Mouse (Mus musculus) C3H10T1/2 (cell line): ENCODE results near the gene Zfpm1. TPM values are rescaled to one million over a fixed set of nuclear protein-coding genes. Genes with fewer than 3 reads are reported as not detected.

Experiments
- polyA plus RNA-seq, 2 experiments: library from polyadenylated mRNA; unstranded; fragments of >200 nt; fragmentation: generic; extraction: Trizol; gene quantifications; one replicate each; pipeline ENCODE4 v1.2.1; 2012; ENCODE audit warnings: missing spikeins in 2 of 2

Zfpm1 gene
- 10 to 100 TPM in 1 of 2 experiments, 1 to 10 TPM in 1; 9.8 to 17.3 TPM for polyA plus RNA-seq

GRCm38 (mm10) chr8:122282035-122282358, at the start of gene Zfpm1:
Gene Zfpm1, plus strand, starts transcription at chr8:122282141.

GRCm38 (mm10) chr8:122360696-122361416, 78.9 kb downstream of the Zfpm1 start, which contains the start of gene Trhr2:
Gene Trhr2, minus strand, starts transcription at chr8:122360746.

GRCm38 (mm10) chr8:122376365-122377231, 94.7 kb downstream of the Zfpm1 start, which contains the start of gene Zc3h18:
Gene Zc3h18, plus strand, starts transcription at chr8:122376609.

Other genes starting within 250 kb of the Zfpm1 start
- gene Trhr2, start 78.6 kb downstream of the Zfpm1 start, polyA plus RNA-seq: not detected
- gene Zc3h18, start 94.5 kb downstream of the Zfpm1 start, polyA plus RNA-seq: 10 to 100 TPM in 1 of 2 experiments, 1 to 10 TPM in 1; 5.7 to 28.5 TPM
- not detected for gene Il17c, start 139.9 kb downstream of the Zfpm1 start, polyA plus RNA-seq
- gene Cyba, start 150.8 kb downstream of the Zfpm1 start, polyA plus RNA-seq: not detected
- 10 to 100 TPM; 24.3 to 41.3 TPM for gene Mvd, start 161.3 kb downstream of the Zfpm1 start, polyA plus RNA-seq
- under 1 TPM in 1 of 2 experiments, not detected in 1; 0.01 TPM for gene Snai3, start 178.6 kb downstream of the Zfpm1 start, polyA plus RNA-seq
- gene Rnf166, start 193.9 kb downstream of the Zfpm1 start, polyA plus RNA-seq: 10 to 100 TPM in 1 of 2 experiments, 1 to 10 TPM in 1; 9.7 to 37.6 TPM
- gene Ctu2, start 194.0 kb downstream of the Zfpm1 start, polyA plus RNA-seq: 10 to 100 TPM; 21.2 to 35.3 TPM